Mouse (Mus musculus): ENCODE measurements around the gene Rpl13a. TPM values are rescaled to one million over a fixed set of nuclear protein-coding genes. Genes with fewer than 3 reads are reported as not detected.

The Rpl13a gene
- polyA plus RNA-seq, 1 experiment from 2014 or later, result 1,710 TPM

DNA sequence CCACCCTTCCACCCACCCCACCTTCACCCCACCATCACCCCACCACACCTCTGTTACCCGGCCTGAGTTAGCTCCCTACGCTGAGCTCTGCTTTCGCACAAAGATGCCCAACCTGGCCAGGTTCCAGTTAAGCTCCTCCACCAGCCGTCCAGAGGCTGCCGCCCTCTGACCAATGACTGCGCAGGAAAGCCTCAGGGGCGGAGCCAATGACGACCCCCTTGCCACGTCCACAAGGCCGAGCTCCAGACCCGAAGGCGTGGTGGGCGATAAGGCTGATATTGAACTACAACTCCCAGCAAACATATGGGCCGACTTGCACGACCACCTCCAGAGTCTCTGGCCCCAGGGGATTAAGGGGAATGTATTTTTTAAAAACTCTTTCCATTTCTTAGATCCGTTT lies 36.5 kb downstream of the Rpl13a start, which contains the start of gene Rcn3:
TSS of gene Rcn3 (minus strand) at position 174 of the 400 bp plus-strand sequence.
- Histone ChIP-seq H3K9ac (ENCODE audit: low read length) (peak within 1 kb of the TSS; percentile 79), H3K4me1 (replicated peaks; ENCODE audit: control insufficient read depth, insufficient read depth, low read length) (peaks cover 22% of the 10 kb centered on the region), H3K4me3 (ENCODE audit: low read depth, low read length) (peak within 1 kb of the TSS; percentile 58), H3K27me3 (replicated peaks; ENCODE audit: control insufficient read depth, insufficient read depth, low read length) (no peaks in the 10 kb centered on the region), H3K27ac (ENCODE audit: low read depth) (peak within 1 kb of the TSS; percentile 89), H3K4me2 (ENCODE audit: low read length) (peak within 1 kb of the TSS; percentile 69), H3K36me3 (ENCODE audit: control insufficient read depth, insufficient read depth, low read length) (peaks cover 23% of the 10 kb centered on the region), H3K9me3 (ENCODE audit: control insufficient read depth, low read length) (no peaks in the 10 kb centered on the region)
- peak; percentile 92 for DNase-seq (ENCODE audit: low spot score)
- peak; percentile 90 for ATAC-seq (replicated peaks; ENCODE audit: low FRiP score, low TSS enrichment, low read depth)
- WGBS, result 1% methylated on average over 16 of the region's 16 CpGs

- Histone ChIP-seq H3K9ac (ENCODE audit: low read length) (peak overlapping the region; percentile 79), H3K4me3 (ENCODE audit: low read depth, low read length) (peak overlapping the region; percentile 58), H3K36me3 (ENCODE audit: control insufficient read depth, insufficient read depth, low read length) (peaks cover 31% of the 10 kb centered on the region), H3K27me3 (replicated peaks; ENCODE audit: control insufficient read depth, insufficient read depth, low read length) (no peaks in the 10 kb centered on the region), H3K4me1 (replicated peaks; ENCODE audit: control insufficient read depth, insufficient read depth, low read length) (peaks cover 22% of the 10 kb centered on the region), H3K4me2 (ENCODE audit: low read length) (peak overlapping the region; percentile 69), H3K27ac (ENCODE audit: low read depth) (peak overlapping the region; percentile 89), H3K9me3 (ENCODE audit: control insufficient read depth, low read length) (no peaks in the 10 kb centered on the region)
- ATAC-seq (replicated peaks; ENCODE audit: low FRiP score, low TSS enrichment, low read depth) (peak; percentile 54), DNase-seq (ENCODE audit: low spot score) (peak; percentile 82)
- 10% methylated on average over 35 of the region's 35 CpGs for WGBS
These were observed 37.3 kb downstream of the Rpl13a start for GRCm38 (mm10) chr7:45091001-45091990.

DNA sequence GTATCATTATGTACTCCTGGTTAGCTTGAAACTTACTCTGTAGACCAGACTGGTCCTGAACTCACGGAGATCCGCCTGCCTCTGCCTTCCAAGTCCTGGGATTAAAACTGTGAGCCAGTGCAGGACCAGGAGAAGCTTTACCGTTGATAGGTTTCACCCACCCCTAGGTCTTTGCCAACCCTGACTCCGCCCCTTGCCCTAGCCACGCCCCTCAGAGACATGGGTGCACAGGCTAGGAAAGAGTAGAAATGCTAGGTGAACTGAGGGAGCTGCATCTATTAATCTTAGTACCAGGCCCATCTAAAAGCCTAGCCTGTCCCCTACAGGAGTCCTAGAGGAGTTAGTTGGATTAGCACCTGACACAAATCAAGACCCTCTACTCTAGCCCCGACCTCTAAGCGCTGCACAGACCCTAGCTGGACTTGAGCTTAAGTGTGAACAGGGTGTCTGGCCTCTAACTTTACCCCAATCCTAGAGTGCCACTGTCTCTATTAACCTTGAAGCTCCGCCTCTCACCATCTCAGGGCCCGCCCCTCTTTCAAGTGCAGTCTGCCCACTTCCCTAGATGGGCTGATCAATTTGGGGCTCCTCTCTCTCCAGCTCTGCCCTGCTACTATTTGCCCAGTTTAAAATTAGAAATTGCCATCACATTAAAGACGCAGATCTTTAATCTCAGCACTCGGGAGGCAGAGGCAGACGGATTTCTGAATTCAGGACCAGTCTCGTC lies 38.1 kb downstream of the Rpl13a start:
- DNase-seq (ENCODE audit: low spot score) (no peak), ATAC-seq (replicated peaks; ENCODE audit: low FRiP score, low TSS enrichment, low read depth) (no peak)
- peaks cover 38% of the 10 kb centered on the region for H3K36me3 ChIP-seq (ENCODE audit: control insufficient read depth, insufficient read depth, low read length)
- H3K27me3 ChIP-seq (replicated peaks; ENCODE audit: control insufficient read depth, insufficient read depth, low read length), result no peaks in the 10 kb centered on the region
- H3K4me2 ChIP-seq (ENCODE audit: low read length), result peak overlapping the region; percentile 69
- peak overlapping the region; percentile 58 for H3K4me3 ChIP-seq (ENCODE audit: low read depth, low read length)
- 77% methylated on average over 13 of the region's 13 CpGs for WGBS
- peaks cover 22% of the 10 kb centered on the region for H3K4me1 ChIP-seq (replicated peaks; ENCODE audit: control insufficient read depth, insufficient read depth, low read length)
- H3K9ac ChIP-seq (ENCODE audit: low read length), result peak overlapping the region; percentile 79
- no peaks in the 10 kb centered on the region for H3K9me3 ChIP-seq (ENCODE audit: control insufficient read depth, low read length)
- no peak overlapping the region for H3K27ac ChIP-seq (ENCODE audit: low read depth)

DNA sequence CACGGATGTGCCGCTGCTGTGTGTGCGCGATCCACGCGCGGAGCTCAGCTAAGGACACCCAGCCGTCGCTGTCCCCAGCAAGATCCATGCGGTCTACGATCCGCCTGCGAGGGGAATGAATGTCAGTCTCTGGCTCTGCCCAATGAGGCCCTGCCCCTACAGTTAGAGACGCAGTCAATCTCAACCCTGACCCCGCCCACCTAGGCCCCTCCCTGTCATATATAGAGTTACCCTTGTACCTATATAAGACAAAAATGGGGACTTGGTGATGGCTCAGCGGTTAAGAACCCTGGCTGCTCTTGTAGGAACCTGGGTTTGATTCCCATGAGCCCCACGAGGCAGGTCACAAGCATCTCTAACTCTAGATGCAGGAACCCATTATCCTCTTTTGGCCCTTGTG lies 40.0 kb downstream of the Rpl13a start:
- no peak overlapping the region for H3K4me3 ChIP-seq (ENCODE audit: low read depth, low read length)
- 93% methylated on average over 17 of the region's 17 CpGs for WGBS
- DNase-seq (ENCODE audit: low spot score) (no peak), ATAC-seq (replicated peaks; ENCODE audit: low FRiP score, low TSS enrichment, low read depth) (no peak)
- H3K36me3 ChIP-seq (ENCODE audit: control insufficient read depth, insufficient read depth, low read length), result peaks cover 54% of the 10 kb centered on the region
- H3K27ac ChIP-seq (ENCODE audit: low read depth), result no peak overlapping the region
- H3K4me1 ChIP-seq (replicated peaks; ENCODE audit: control insufficient read depth, insufficient read depth, low read length), result peaks cover 15% of the 10 kb centered on the region
- no peak overlapping the region for H3K9ac ChIP-seq (ENCODE audit: low read length)
- H3K4me2 ChIP-seq (ENCODE audit: low read length), result no peak overlapping the region
- H3K9me3 ChIP-seq (ENCODE audit: control insufficient read depth, low read length), result no peaks in the 10 kb centered on the region
- no peaks in the 10 kb centered on the region for H3K27me3 ChIP-seq (replicated peaks; ENCODE audit: control insufficient read depth, insufficient read depth, low read length)

GRCm38 (mm10) chr7:45086084-45086483 lies 42.5 kb downstream of the Rpl13a start:
- ATAC-seq (replicated peaks; ENCODE audit: low FRiP score, low TSS enrichment, low read depth) (no peak), DNase-seq (ENCODE audit: low spot score) (no peak)
- WGBS, result 80% methylated on average over 4 of the region's 4 CpGs
- no peak overlapping the region for H3K27ac ChIP-seq (ENCODE audit: low read depth)
- H3K9ac ChIP-seq (ENCODE audit: low read length), result no peak overlapping the region
- no peaks in the 10 kb centered on the region for H3K9me3 ChIP-seq (ENCODE audit: control insufficient read depth, low read length)
- H3K27me3 ChIP-seq (replicated peaks; ENCODE audit: control insufficient read depth, insufficient read depth, low read length), result no peaks in the 10 kb centered on the region
- H3K4me3 ChIP-seq (ENCODE audit: low read depth, low read length), result no peak overlapping the region
- peaks cover 5% of the 10 kb centered on the region; the same call in 1 of the 2 replicates for H3K4me1 ChIP-seq (replicated peaks; ENCODE audit: control insufficient read depth, insufficient read depth, low read length)
- H3K36me3 ChIP-seq (ENCODE audit: control insufficient read depth, insufficient read depth, low read length), result peaks cover 69% of the 10 kb centered on the region
- H3K4me2 ChIP-seq (ENCODE audit: low read length), result no peak overlapping the region

DNA sequence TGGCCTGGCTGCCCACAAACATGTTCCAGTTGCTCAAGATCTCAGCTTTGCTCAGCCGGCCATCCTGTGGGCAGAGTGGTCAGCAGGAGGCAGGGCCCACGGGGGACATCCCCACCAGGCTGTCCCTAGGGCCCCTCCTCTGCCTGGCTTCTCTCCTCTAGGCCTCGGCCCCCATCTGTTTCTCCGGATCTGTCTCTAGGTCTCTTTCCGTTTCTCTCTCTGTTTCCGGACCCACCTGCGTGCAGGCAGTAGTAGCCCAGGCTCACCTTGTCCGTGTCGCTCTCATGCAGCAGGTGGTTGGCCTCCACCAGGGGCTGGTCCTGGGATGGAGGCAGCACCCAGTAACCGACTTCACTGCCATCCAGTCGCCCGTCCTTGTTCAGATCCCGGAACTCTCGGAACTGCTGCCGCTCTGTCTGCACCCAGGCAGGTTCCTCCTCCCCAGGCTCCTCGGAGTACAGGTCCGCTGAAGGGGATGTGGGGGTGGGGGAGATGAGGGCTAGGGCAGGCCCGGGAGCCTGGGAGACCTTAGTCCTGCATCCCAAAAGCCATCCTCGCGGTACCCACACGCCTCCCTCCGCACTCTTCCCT lies 45.2 kb downstream of the Rpl13a start:
- WGBS, result 80% methylated on average over 22 of the region's 22 CpGs
- no peak overlapping the region for H3K27ac ChIP-seq (ENCODE audit: low read depth)
- no peaks in the 10 kb centered on the region for H3K9me3 ChIP-seq (ENCODE audit: control insufficient read depth, low read length)
- H3K4me1 ChIP-seq (replicated peaks; ENCODE audit: control insufficient read depth, insufficient read depth, low read length), result no peaks in the 10 kb centered on the region
- ATAC-seq (replicated peaks; ENCODE audit: low FRiP score, low TSS enrichment, low read depth), result no peak
- no peaks in the 10 kb centered on the region for H3K27me3 ChIP-seq (replicated peaks; ENCODE audit: control insufficient read depth, insufficient read depth, low read length)
- no peak for DNase-seq (ENCODE audit: low spot score)
- H3K4me3 ChIP-seq (ENCODE audit: low read depth, low read length), result no peak overlapping the region
- H3K9ac ChIP-seq (ENCODE audit: low read length), result no peak overlapping the region
- no peak overlapping the region for H3K4me2 ChIP-seq (ENCODE audit: low read length)
- H3K36me3 ChIP-seq (ENCODE audit: control insufficient read depth, insufficient read depth, low read length), result peaks cover 59% of the 10 kb centered on the region

DNA sequence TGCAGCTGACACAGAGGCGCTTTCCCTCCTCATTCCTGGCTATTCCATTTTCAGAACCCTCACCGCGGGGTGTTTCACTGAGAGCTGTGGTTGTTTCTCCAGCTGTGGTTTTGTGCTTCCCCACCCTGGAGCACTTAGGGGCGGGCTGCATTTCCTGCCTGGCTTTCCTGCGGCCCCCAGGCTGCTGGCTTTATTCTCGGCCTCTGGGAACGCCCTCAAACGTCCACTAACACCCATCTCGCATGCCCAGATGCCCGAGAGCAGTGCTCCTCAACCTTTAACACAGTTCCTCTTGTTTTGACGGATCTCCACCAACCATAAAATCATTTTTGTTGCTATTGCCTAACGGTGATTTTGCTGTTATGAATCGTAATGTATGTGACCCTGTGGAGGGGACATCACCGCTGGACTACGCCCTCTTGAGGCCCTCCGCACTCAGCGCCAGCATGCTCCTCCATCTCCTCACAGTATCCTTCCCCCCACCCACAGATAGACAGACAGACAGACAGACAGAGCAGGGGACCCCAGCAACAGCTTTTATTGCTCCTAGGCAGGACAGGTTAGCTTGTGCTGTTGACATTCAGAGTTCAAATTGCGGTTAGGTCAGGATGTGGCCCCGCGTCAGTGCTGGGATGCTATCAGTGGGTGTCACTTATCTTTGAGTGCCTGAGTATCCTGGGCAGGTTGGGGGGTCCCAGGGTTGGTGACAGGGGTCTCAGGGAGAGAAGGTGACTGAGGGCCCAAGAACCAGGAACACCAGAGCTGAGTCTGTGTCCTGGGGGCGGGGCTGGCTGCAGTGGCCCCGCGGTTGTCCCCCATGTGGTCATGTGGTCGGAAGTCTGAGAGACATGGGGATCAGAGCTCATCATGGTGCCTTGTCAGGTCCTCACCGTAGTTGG lies 45.9 kb downstream of the Rpl13a start:
- Histone ChIP-seq H3K4me1 (replicated peaks; ENCODE audit: control insufficient read depth, insufficient read depth, low read length) (no peaks in the 10 kb centered on the region), H3K27ac (ENCODE audit: low read depth) (no peak overlapping the region), H3K9me3 (ENCODE audit: control insufficient read depth, low read length) (no peaks in the 10 kb centered on the region), H3K4me3 (ENCODE audit: low read depth, low read length) (no peak overlapping the region), H3K9ac (ENCODE audit: low read length) (no peak overlapping the region), H3K36me3 (ENCODE audit: control insufficient read depth, insufficient read depth, low read length) (peaks cover 54% of the 10 kb centered on the region), H3K27me3 (replicated peaks; ENCODE audit: control insufficient read depth, insufficient read depth, low read length) (no peaks in the 10 kb centered on the region), H3K4me2 (ENCODE audit: low read length) (no peak overlapping the region)
- WGBS, result 60% methylated on average over 25 of the region's 25 CpGs
- DNase-seq (ENCODE audit: low spot score) (no peak), ATAC-seq (replicated peaks; ENCODE audit: low FRiP score, low TSS enrichment, low read depth) (no peak)

GRCm38 (mm10) chr7:45081016-45081415 lies 47.5 kb downstream of the Rpl13a start:
- no peak for ATAC-seq (replicated peaks; ENCODE audit: low FRiP score, low TSS enrichment, low read depth)
- no peaks in the 10 kb centered on the region for H3K4me1 ChIP-seq (replicated peaks; ENCODE audit: control insufficient read depth, insufficient read depth, low read length)
- no peak overlapping the region for H3K4me2 ChIP-seq (ENCODE audit: low read length)
- no peak for DNase-seq (ENCODE audit: low spot score)
- H3K4me3 ChIP-seq (ENCODE audit: low read depth, low read length), result no peak overlapping the region
- no peak overlapping the region for H3K27ac ChIP-seq (ENCODE audit: low read depth)
- 63% methylated on average over 5 of the region's 5 CpGs for WGBS
- H3K9ac ChIP-seq (ENCODE audit: low read length), result no peak overlapping the region
- H3K9me3 ChIP-seq (ENCODE audit: control insufficient read depth, low read length), result no peaks in the 10 kb centered on the region
- H3K27me3 ChIP-seq (replicated peaks; ENCODE audit: control insufficient read depth, insufficient read depth, low read length), result no peaks in the 10 kb centered on the region
- peaks cover 54% of the 10 kb centered on the region for H3K36me3 ChIP-seq (ENCODE audit: control insufficient read depth, insufficient read depth, low read length)
